Mouse (Mus musculus) cerebellum, adult 11-12 months (tissue): Measurements from ENCODE around the gene Got1.
"Not testable (repeated sequence)": the region's sequence is repeated elsewhere in the genome, so short reads cannot be mapped to it uniquely, and the experiment has no call there.

ENCODE experiments used
- DNase-seq: peaks from one replicate; pipeline ENCODE4 v3.0.0; 2022

The Got1 gene

DNA sequence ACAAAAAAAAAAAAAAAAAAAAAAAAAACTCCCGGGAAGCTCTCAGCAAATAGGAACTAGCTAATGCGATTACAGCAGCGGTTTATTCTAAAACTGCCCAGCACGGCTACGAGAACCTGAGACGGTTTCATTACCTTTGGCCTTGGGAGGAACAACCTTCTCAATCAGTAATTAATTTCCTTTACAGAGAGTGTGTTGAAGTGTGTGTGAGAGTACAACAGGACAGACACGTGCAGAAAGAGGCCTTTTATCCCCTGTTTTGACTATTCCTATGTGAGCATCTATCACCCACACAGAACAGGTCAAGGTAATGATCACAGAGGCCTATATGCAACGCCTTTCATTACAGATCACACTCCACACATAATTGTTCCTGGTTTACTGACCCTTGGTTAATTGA, 3.0 kb downstream of the Got1 start:
- no peak for DNase-seq

DNA sequence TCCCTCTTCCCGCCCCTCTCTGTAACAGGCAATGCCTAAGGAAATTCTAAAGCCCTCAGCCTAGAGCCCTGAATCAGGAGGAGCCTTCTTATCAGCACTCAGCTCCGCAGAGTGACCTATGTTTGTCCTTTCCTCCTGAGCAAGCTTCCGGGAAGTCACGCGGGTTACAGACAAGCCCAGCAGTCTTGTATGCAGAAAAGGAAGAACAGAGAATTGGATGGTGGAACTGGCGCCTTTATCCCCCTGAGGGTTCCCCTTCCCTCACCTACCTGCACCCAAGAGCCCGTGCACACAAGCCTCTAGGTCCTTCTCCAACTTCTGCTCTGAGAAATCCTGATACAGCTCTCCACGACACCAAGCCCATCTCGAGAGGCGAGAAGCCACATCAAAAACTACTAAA, 4.0 kb downstream of the Got1 start:
- no peak for DNase-seq

DNA sequence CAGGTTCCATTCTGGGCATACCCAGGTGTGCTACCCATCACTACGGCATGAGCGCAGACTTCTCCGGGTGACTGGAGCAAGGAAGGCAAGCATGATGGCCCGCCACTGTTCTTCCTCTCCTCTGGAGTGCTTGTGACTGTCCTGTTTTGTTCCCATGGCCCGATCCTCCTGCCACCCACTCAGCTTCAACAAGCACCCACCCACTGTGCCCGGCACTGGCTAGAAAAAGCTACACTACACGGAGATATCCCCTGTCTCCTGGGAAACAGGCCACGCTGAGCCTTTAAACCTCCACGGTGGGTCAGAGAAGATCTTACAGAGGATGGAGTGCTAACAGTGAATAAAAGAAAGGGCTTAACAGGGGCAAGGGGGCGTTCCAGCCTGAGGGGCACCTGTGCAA, 5.2 kb downstream of the Got1 start:
- no peak for DNase-seq

DNA sequence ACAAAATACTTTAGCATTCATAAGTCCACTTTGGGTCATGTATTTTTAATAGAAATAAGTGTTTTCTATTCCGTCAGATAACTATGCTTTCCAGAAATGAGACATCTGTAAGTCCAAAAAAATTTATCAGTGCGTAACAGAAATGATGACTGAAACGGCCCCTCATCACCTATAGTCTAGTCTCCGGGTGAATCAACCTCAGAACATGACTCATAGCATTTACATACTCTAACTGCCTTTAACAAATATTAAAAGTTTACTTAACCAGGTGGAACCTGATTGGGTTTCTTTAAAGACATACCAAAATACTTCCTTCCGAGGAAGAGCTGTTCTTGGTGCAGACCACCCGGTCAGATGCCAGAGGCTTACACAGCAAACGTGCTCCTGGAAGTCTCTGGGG, 6.1 kb downstream of the Got1 start:
- no peak for DNase-seq

DNA sequence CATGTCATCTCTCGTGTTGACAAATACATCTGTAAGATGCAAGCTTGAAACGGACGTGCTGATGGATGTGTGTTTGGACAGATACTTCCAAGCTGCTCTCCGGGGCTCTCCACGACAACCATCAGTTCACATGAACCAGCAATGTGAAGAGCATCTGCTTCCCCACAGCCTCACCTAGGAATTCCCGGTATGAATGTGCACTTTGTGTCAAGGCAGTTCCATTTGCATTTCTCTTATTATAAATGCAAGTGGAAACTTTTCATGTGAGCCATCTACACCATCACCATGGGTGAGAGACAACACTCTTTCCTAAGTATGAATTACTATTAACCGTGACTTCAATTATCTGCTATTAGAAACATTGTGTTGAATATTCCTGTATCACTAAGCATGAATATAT, 6.6 kb downstream of the Got1 start:
- DNase-seq, result no peak

DNA sequence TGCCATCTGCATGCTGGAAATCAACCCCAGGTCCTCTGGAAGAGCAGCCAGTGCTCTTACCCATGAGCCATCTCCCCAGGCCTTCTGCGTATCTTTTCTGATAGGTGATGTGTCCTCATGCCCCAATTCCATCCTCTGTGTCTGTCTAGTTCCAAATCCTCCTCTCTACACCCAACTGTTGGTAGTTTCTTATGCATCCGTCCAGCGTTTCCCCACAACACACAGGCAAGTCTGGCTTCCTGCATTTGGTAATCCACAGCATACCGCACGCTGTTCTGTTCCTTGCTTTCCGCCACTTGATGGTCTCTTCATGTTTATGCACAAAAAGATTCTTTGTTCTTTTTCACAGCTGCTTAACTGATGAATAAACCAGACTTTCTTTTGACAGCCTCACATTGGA, 7.1 kb downstream of the Got1 start:
- no peak for DNase-seq

DNA sequence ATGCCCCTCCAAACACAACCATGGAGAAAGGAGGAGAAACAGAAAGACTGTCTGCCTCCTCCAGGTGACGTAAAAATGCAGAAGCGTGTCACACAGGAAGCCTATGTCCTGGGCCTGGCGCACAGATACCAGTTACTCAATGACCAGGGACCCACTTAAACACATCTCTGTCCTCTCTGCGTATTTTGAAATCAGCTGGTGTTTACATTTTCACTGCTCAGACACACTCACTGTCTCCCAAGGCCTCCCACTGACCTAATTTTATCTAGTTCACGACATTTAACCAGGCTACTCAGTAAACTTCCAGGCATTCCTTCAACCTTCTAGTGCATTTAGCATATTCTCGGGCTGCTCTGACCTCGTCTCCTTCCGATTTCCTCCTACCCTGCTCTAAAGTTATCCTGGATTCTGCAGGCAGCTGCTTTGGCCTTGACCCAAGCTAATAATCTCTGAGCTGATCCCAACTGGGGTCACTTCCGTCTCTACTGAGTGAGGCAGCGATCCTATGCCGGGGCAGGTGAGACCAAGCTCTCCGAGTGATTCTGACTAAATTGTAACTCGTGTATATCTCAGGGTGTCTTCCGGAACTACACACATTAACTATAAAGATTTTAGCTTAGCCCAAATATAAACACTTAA, 7.9 kb downstream of the Got1 start:
- no peak for DNase-seq

DNA sequence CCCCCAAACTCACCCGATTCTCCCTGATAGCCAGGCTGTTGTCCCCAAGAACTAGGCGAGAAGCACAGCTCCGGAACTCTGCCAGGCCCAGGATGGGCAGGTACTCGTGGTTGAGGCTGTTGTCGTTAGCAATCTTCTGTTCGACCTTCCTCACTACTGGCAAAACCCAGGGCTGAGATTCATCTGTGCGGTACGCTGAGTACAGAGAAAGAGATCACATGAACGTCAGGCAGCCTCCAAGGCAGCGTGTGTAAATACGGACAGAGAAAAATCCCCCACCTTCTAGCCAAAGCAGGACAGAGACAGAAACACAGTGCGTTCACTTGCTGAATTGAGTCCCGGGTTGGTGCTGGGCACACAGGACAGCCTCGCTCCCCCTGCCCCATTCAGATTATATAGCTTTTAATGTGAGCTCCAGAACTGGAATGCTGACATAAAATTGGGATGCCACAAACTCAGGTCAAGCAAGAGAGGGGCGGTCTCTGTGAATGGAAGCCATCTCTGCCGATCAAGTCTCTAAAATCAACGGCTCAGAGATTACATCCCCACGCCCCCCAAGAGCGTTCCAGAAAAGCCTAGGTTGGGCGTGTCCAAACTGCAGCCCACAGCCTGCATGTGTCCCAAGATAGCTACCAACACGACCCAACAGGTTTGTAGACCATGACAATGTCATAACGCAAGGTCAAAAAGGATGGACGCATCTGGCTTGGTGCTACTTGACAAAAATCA, 8.6 kb downstream of the Got1 start:
- DNase-seq, result no peak

DNA sequence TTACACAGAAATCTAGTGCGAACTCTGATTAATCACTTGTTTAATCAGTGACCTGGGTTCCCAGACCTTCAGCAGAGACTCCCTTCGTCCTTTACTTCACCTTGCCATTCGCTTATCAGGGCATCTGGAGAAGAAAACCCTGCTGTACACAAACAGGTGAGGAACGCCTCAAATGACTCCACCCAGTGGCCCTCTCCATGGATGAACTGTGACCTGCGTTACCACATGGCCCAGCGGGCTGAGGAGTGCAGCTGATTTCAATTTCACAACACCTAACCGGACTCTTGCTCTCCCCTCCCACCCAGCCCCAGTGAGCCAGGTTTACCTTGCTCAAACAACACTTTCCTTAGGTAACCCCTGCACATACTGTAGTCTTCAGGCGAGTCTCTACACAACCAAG, 10.5 kb downstream of the Got1 start:
- DNase-seq, result no peak

DNA sequence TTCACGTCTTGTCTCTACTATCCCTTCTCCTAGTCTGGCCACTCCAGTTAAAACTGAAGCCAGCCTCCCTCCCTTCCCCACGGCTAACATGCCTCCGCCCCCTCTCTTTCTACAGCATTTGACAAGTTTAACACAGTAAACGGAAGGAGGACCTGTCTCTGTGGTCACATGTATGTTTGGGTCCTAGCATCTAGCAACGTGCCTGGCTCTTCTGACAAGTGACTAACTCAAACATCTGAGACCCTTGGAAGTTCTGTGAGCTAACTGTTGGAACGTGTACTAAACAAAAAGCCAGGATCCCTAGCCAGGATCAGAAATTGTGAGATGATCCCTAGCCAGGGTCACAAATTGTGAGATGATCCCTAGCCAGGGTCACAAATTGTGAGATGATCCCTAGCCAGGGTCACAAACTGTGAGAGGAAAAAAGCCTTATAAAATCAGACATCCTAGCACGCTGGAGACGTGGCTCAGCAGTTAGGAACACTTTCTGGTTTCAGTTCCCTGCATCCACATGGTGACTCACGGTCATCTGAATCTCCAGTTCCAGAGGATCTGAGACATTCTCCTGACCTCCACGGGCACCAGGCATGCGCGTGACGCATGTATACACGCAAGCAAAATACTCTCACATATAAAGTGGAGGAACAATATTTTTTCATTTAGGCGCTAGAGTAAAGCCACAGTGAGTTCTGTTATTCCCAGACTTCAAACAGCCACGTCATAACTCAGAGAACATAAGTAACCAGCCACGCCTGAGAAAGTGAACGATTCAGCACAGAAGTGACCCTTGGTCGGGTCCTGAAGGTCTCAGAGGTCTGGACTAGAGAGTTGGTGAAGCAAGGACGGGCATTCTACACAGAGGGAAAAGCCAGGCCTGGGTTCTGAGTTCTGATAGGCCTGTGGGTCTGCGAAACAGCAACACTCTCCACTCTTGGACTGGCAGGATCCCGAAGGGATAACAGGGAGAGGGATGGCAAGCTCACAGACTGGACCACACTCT, 12.5 kb downstream of the Got1 start:
- peak; percentile 1 for DNase-seq

DNA sequence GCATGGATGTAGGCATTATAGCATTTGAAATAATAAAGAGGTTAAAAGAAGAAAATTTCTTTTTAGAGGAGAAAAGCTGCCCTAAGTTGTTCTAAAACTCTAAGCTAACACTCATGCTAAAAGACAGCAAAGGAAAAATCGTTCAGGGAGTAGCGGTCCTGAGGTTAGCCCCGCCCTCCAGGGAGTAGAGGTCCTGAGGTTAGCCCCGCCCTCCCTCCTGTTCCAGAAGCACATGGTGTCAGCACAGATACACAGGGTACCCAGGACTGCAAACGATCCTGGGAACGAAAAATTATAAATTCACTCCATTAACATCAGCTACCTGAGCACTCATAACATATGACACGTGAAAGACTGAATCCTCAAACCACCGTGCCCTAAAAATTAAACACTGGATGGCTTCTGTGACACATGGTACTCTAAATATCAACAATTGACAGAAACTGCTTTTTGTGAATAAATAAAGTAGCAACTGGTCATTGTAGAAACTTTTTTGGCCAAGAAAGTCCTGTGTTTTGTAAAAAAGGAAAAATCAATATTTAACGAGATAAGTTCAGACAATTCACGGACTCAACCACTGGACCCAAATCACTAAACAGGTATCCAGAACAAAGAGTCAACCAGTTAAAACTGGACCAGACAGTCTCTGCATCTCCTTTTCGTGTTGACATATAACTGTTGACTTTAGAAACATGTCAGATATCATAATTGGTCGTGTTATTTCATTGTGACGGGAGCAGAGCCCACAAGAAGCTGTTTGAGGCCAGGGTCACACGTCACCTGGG, 13.8 kb downstream of the Got1 start:
- DNase-seq, result no peak

DNA sequence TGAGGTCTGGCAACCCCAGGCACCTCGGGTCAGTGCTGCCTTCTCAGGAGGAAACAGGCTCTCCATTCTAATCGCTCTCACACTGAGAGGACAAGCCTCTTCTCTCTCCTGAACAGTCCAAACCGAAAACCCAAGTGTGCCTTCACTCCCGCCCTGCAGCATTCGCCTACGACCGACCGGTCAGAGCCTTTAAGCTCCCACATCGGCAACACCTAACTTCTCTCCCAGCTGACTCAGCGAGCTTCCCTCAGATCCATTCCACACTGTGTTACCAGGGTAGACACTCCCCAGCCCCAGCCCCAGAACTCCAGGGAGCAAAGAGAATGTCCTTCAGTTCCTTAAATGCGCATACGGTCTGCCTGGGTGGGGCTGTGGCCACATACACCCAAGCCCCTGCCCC, 19.0 kb downstream of the Got1 start:
- DNase-seq, result no peak

DNA sequence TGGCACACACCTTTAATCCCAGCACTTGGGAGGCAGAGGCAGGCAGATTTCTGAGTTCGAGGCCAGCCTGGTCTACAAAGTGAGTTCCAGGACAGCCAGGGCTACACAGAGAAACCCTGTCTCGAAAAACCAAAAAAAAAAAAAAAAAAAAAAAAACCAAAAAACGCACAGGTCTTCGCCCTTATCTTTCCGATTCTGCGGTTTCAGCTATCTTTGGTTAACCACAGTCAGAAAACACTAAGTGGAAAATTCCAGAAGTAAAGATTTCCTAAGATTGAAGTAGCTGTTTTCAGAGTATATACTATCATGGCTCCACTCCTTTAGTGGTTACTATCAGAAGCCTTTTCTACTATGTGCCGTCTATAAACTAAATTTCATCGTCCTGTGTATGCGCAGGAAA, 20.8 kb downstream of the Got1 start:
- not testable (repeated sequence) for DNase-seq

DNA sequence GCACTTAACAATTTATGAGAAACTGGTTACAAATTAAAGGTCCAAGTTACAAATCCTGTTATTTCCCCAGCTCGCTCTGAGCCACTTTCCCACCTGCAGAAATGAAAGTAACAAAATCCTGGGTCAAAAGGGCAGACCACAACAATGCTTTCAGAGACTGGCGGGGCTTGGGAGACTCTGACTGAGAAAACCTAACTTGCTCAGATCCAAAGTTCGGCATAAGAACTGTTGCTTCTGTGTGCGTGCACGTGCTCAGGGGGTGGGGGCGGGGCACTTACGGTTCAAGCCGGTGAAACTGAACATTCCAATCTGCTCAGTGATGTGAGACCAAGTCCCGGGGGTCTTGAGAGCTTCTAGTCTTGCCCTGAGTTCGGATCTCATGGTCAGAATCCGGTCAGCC, 21.8 kb downstream of the Got1 start:
- no peak for DNase-seq

DNA sequence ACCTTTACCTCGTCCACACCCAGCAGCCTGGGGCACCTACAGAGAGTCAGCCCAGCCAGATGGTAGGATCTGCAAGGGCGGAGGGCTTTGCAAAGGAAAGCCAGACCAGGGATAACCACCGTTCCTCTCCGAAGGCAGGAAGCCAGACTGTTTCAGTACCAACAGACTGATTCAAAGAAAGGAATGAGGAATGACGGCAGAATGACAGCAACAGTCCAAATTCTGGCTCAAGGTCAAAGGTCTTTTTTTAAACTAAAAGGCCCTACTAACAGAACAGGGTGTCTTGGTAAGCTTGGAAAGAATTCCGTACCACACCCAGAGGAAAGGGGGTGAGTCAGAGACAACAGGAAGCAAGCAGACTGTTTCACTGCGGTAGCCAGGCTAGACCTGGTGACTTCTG, 25.5 kb downstream of the Got1 start:
- no peak for DNase-seq

DNA sequence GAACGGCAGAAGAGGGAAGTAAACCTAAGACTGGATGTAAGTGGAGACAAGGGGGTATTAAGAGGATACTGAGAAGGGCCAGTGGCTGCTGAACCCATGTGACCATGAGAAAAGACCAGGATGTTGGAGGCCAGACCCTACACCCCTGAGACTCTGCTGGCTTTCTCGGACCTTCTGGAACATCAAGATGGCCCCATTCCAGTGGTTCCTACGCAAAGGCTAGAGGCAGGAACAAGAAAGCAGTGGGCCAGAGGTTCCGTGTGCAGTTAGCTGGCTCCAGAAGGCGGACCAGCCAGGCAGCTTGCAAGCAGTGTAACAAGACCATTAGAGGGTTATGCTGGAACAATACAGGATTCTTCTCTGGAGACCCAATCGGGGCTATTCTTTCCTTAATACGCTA, 27.0 kb downstream of the Got1 start:
- no peak for DNase-seq

DNA sequence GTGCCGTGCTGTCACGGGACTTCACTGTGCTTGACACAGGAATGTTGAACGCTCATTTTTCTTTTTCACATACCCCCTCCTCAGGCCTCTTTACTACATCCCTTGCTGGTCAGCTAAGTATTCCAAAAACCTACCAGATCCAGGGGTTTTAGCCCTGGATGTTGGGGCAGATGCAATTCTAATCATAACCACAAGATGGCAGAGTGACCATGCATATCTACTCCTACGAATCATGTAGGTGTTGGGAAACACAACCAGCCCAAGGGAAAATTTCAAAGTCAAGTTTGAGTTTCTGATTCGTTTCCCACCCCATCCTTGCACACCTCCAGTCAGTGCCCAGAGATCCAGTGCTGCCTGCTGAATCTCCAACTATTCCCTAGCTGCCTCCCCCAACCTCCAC, 28.6 kb downstream of the Got1 start:
- DNase-seq, result no peak

DNA sequence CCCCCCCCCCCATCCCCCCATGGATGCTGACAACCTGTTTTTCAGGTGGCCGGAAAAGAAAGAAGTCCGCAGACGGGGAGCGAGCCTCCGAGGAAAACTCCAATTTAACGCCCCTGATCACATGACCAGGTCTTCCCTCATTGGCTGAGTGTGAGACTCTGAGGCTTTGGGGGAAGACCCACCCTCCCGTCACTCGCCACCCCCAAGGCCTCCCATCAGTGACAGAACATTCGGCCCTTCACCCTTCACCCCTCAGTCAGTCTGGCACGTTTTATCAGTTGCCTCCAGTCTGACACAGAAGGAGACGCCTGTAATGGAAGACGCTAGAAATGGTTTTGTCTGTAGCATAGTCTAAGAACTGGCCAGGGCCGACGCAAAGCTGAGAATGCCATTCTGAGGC, 29.5 kb downstream of the Got1 start:
- no peak for DNase-seq

DNA sequence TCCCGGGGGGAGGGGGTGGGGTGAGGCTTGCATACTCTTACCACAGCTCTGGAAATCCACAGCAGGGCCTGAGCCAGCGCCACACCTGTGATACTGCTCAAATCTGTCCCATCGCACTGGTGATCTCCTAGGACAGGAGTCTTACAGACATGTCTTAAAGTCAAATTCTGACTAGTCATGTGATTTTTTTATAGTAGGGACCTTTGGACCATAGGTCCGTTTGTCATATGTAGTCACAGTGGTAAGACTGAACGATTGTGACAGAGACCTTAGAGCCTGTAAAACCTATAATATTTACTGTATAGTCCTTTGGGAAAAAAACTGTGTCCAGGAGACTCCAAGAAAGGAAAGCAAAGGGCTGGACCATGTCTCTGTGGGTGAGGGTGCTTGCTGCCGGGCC, 30.5 kb downstream of the Got1 start:
- no peak for DNase-seq

DNA sequence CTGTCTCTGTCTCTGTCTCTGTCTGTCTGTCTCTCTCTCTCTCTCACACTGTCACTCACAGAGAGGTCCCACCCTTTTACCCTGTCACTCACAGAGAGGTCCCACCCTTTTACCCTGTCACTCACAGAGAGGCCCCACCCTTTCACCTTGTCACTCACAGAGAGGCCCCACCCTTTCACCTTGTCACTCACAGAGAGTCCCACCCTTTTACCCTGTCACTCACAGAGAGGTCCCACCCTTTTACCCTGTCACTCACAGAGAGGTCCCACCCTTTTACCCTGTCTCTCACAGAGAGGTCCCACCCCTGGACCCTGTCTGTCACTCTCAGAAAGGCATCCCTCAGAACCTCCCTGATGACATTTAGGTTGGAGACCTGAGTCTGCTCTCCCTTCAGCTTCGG, 31.1 kb downstream of the Got1 start:
- not testable (repeated sequence) for DNase-seq

DNA sequence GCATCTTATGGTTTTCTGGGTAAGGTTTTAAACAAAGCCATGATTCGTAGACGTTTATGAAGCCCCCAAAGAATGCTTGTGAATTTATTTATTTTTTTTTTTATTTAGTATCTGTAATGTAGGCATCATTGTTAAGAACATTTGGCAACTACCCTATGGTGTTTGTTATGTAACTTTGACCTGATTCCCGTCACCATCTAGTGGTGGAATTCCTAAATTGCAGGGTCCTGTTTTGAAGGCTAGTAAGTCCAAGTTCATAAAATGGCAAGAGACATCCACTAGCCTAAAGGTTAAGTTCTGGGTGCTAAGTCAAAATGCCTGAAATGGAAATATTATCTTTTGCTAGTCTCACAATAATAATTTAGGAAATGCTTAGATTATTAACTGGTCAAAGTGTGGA, 37.0 kb downstream of the Got1 start:
- DNase-seq, result no peak

DNA sequence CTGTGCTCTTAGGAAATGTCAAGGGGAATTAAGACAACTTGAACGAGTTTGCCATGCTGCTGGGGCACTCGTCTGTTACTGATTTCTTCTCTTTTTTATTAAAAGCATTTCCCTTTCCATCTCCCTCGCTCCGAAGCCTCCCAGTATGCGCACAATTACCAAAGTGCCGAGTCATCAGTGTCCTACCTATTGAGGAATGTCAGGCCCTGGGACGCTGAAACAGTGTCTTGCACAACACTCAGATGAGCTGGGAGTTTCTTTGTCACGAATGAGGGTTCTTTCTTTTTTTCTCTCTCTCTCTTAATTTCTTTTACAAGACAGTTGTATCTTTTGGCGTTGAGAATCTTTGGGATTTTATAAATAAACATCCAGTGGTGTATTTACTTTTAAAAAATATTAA, 43.9 kb downstream of the Got1 start:
- no peak for DNase-seq

DNA sequence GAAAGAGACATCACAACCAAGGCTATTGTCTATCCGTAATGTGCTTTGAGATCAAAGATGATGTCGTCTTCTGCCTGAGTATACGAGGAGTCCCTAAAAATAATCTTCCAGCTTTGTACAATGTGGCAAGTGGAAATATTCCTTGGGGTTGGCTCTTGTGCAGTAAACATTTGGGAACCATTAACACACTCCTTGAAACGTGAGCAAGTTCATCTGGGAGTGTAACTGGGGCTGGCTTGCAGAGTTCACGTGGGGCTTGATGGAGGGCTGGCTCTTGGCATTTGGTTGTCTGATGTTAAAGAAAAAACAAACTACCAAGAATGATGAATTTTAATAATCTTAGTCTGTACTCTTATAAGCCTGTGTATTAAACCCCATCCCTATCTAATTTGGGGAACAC, 45.0 kb downstream of the Got1 start:
- DNase-seq, result no peak
